Comparison of ENCODE assay signal across 20 mouse cellular contexts in genomic region chr3:114463714-114464545, GRCm38 (mm10).
DNase-seq lines count a peak whose midpoint lies in the region; ATAC-seq lines count a peak whose summit lies in the region.
"Had no signal": no experiment of that assay in that cellular context is flagged by ENCODE, and none has a peak within 500 bp of the region (broad histone marks: within the 10 kb centered on the region; RNA-seq: fewer than 3 reads in every experiment).

No protein-coding gene starts in this region.

- no peak overlapping the region for H3K4me3 ChIP-seq in neural tube, embryonic 15.5 days (replicated peaks)
- H3K4me3 ChIP-seq in hindbrain, embryonic 13.5 days, result no peak overlapping the region
- no peak overlapping the region for H3K4me3 ChIP-seq in midbrain, embryonic 14.5 days (replicated peaks; ENCODE audit: low read depth, low read length)
- H3K4me3 ChIP-seq: layer of hippocampus, adult 2 months; neural tube, embryonic 12.5 days had no signal

- H3K9ac ChIP-seq in neural tube, embryonic 15.5 days (replicated peaks), result no peak overlapping the region
- no peak overlapping the region for H3K9ac ChIP-seq in hindbrain, embryonic 13.5 days
- H3K9ac ChIP-seq in midbrain, embryonic 14.5 days (replicated peaks; ENCODE audit: low read length), result no peak overlapping the region
- H3K9ac ChIP-seq: liver, embryonic 14.5 days; neural tube, embryonic 12.5 days had no signal

- H3K4me1 ChIP-seq in neural tube, embryonic 15.5 days, result no peaks in the 10 kb centered on the region
- H3K4me1 ChIP-seq in hindbrain, embryonic 13.5 days (replicated peaks), result peaks cover 7% of the 10 kb centered on the region; the same call in 1 of the 2 replicates
- H3K4me1 ChIP-seq in midbrain, embryonic 14.5 days (ENCODE audit: control insufficient read depth, insufficient read depth, low read length), result 0 out of 2 replicates have a peak, but pooled peaks cover 5% of the 10 kb centered on the region
- H3K4me1 ChIP-seq: neural tube, embryonic 12.5 days had no signal

- no peaks in the 10 kb centered on the region for H3K27me3 ChIP-seq in neural tube, embryonic 15.5 days (replicated peaks)
- no peaks in the 10 kb centered on the region for H3K27me3 ChIP-seq in hindbrain, embryonic 13.5 days
- no peaks in the 10 kb centered on the region for H3K27me3 ChIP-seq in midbrain, embryonic 14.5 days (ENCODE audit: control insufficient read depth, insufficient read depth, low read length)
- H3K27me3 ChIP-seq: neural tube, embryonic 12.5 days had no signal

- H3K36me3 ChIP-seq in neural tube, embryonic 15.5 days, result no peaks in the 10 kb centered on the region
- H3K36me3 ChIP-seq in hindbrain, embryonic 13.5 days, result no peaks in the 10 kb centered on the region
- no peaks in the 10 kb centered on the region for H3K36me3 ChIP-seq in midbrain, embryonic 14.5 days (ENCODE audit: control insufficient read depth, insufficient read depth, low read length)
- H3K36me3 ChIP-seq: neural tube, embryonic 12.5 days had no signal

- H3K4me2 ChIP-seq in neural tube, embryonic 15.5 days, result no peak overlapping the region
- no peak overlapping the region for H3K4me2 ChIP-seq in hindbrain, embryonic 13.5 days
- 0 out of 2 replicates have a peak overlapping the region, but pooled peaks have one; percentile 8 for H3K4me2 ChIP-seq in midbrain, embryonic 14.5 days (ENCODE audit: low read length)
- H3K4me2 ChIP-seq: neural tube, embryonic 12.5 days had no signal

- ATAC-seq in neural tube, embryonic 15.5 days (ENCODE audit: low FRiP score), result 0 out of 2 replicates have a peak, but pooled peaks have one; percentile 50
- ATAC-seq in hindbrain, embryonic 13.5 days (ENCODE audit: low FRiP score), result 0 out of 2 replicates have a peak, but pooled peaks have one; percentile 39
- peak; percentile 77; the same call in 1 of the 2 replicates for ATAC-seq in midbrain, embryonic 14.5 days (ENCODE audit: low FRiP score, low TSS enrichment)
- ATAC-seq: intestine, postnatal 0 days had no signal

- no peak for DNase-seq in neural tube, embryonic 10.5 days (ENCODE audit: extremely low spot score, low spot score)
- DNase-seq in midbrain, embryonic 14.5 days, result peak; percentile 62
- DNase-seq in retina, postnatal 1 day, result no peak
- no peak for DNase-seq in right cerebral cortex, postnatal 10 days (ENCODE audit: low spot score in 2 of 2)
- DNase-seq in thymus, postnatal 36 days, result no peak
- DNase-seq: adrenal gland, postnatal 10 days; cerebellum, adult 11 months; cerebellum, postnatal 10 days; kidney, postnatal 14 days; layer of hippocampus, postnatal 36 days; right cerebral cortex, postnatal 14 days; spleen, adult 18-20 months; thymus, postnatal 4 days had no signal

- H3K9me3 ChIP-seq in neural tube, embryonic 15.5 days (replicated peaks), result no peaks in the 10 kb centered on the region
- no peaks in the 10 kb centered on the region for H3K9me3 ChIP-seq in hindbrain, embryonic 13.5 days
- no peaks in the 10 kb centered on the region for H3K9me3 ChIP-seq in midbrain, embryonic 14.5 days (ENCODE audit: control insufficient read depth, low read length)
- H3K9me3 ChIP-seq: neural tube, embryonic 12.5 days had no signal

- H3K27ac ChIP-seq in neural tube, embryonic 15.5 days (replicated peaks), result no peak overlapping the region
- no peak overlapping the region for H3K27ac ChIP-seq in hindbrain, embryonic 13.5 days
- peak overlapping the region; percentile 74 for H3K27ac ChIP-seq in midbrain, embryonic 14.5 days (replicated peaks; ENCODE audit: low read depth, low read length)
- H3K27ac ChIP-seq: layer of hippocampus, adult 2 months; liver, embryonic 14.5 days; macrophage; neural tube, embryonic 12.5 days had no signal

- WGBS in neural tube, embryonic 15.5 days, result 48% methylated on average over 5 of the region's 5 CpGs
- 47% methylated on average over 5 of the region's 5 CpGs for WGBS in hindbrain, embryonic 13.5 days
- 30% methylated on average over 5 of the region's 5 CpGs for WGBS in midbrain, embryonic 14.5 days
